Mouse (Mus musculus): ENCODE results near the gene Map3k19. TPM values are rescaled to one million over a fixed set of nuclear protein-coding genes. Genes with fewer than 3 reads are reported as not detected.

Map3k19 gene
- polyA plus RNA-seq, 1 experiment from 2014 or later: 0.65 TPM

GRCm38 (mm10) chr1:127793459-127793858, 61.4 kb downstream of the Map3k19 start:
- Histone ChIP-seq H3K4me3 (no peak overlapping the region), H3K4me1 (replicated peaks) (no peaks in the 10 kb centered on the region), H3K36me3 (peaks cover 21% of the 10 kb centered on the region), H3K4me2 (no peak overlapping the region), H3K27ac (no peak overlapping the region), H3K9ac (no peak overlapping the region), H3K27me3 (no peaks in the 10 kb centered on the region), H3K9me3 (no peaks in the 10 kb centered on the region)
- WGBS: 94% methylated on average over 1 of the region's 1 CpGs
- ATAC-seq (ENCODE audit: low FRiP score): no peak

GRCm38 (mm10) chr1:127788943-127789342, 65.9 kb downstream of the Map3k19 start:
- WGBS: 86% methylated on average over 6 of the region's 6 CpGs
- ATAC-seq (ENCODE audit: low FRiP score): no peak
- H3K27ac ChIP-seq: no peak overlapping the region

GRCm38 (mm10) chr1:127785882-127786281, 68.9 kb downstream of the Map3k19 start:
- Histone ChIP-seq H3K9me3 (no peaks in the 10 kb centered on the region), H3K27me3 (no peaks in the 10 kb centered on the region), H3K36me3 (no peaks in the 10 kb centered on the region), H3K4me3 (no peak overlapping the region), H3K27ac (no peak overlapping the region), H3K4me2 (no peak overlapping the region), H3K9ac (no peak overlapping the region), H3K4me1 (replicated peaks) (peaks cover 28% of the 10 kb centered on the region)
- 69% methylated on average over 1 of the region's 1 CpGs for WGBS
- no peak for ATAC-seq (ENCODE audit: low FRiP score)

More at GRCm38 (mm10) chr1:127788943-127789342, 65.9 kb downstream of the Map3k19 start:
- H3K27me3 ChIP-seq: no peaks in the 10 kb centered on the region
- 0 out of 2 replicates have a peak, but pooled peaks cover 2% of the 10 kb centered on the region for H3K4me1 ChIP-seq (replicated peaks)
- H3K36me3 ChIP-seq: peaks cover 10% of the 10 kb centered on the region
- no peak overlapping the region for H3K4me2 ChIP-seq
- no peak overlapping the region for H3K9ac ChIP-seq
- no peaks in the 10 kb centered on the region for H3K9me3 ChIP-seq
- no peak overlapping the region for H3K4me3 ChIP-seq

- no peak overlapping the region for H3K4me3 ChIP-seq
- peaks cover 45% of the 10 kb centered on the region for H3K4me1 ChIP-seq (replicated peaks)
- H3K4me2 ChIP-seq: no peak overlapping the region
Observed at GRCm38 (mm10) chr1:127783862-127784261, 71.0 kb downstream of the Map3k19 start.

GRCm38 (mm10) chr1:127780849-127781248, 74.0 kb downstream of the Map3k19 start:
- Histone ChIP-seq H3K27me3 (no peaks in the 10 kb centered on the region), H3K4me1 (replicated peaks) (peaks cover 67% of the 10 kb centered on the region), H3K4me2 (no peak overlapping the region), H3K36me3 (0 out of 2 replicates have a peak, but pooled peaks cover 3% of the 10 kb centered on the region), H3K9ac (no peak overlapping the region), H3K4me3 (no peak overlapping the region), H3K27ac (no peak overlapping the region), H3K9me3 (no peaks in the 10 kb centered on the region)
- no peak for ATAC-seq (ENCODE audit: low FRiP score)
- 70% methylated on average over 2 of the region's 2 CpGs for WGBS

More at GRCm38 (mm10) chr1:127783862-127784261, 71.0 kb downstream of the Map3k19 start:
- H3K36me3 ChIP-seq: no peaks in the 10 kb centered on the region
- no peak overlapping the region for H3K27ac ChIP-seq
- H3K9me3 ChIP-seq: no peaks in the 10 kb centered on the region
- H3K27me3 ChIP-seq: no peaks in the 10 kb centered on the region
- H3K9ac ChIP-seq: no peak overlapping the region
- no peak for ATAC-seq (ENCODE audit: low FRiP score)

GRCm38 (mm10) chr1:127780142-127780541, 74.7 kb downstream of the Map3k19 start:
- no peak overlapping the region for H3K27ac ChIP-seq
- H3K9me3 ChIP-seq: no peaks in the 10 kb centered on the region
- no peak overlapping the region for H3K4me3 ChIP-seq
- WGBS: 34% methylated on average over 3 of the region's 3 CpGs
- no peak for ATAC-seq (ENCODE audit: low FRiP score)
- H3K4me1 ChIP-seq (replicated peaks): peaks cover 69% of the 10 kb centered on the region
- no peaks in the 10 kb centered on the region for H3K27me3 ChIP-seq
- H3K4me2 ChIP-seq: no peak overlapping the region
- H3K36me3 ChIP-seq: 0 out of 2 replicates have a peak, but pooled peaks cover 3% of the 10 kb centered on the region
- H3K9ac ChIP-seq: no peak overlapping the region

- Histone ChIP-seq H3K4me1 (replicated peaks) (peaks cover 69% of the 10 kb centered on the region), H3K4me3 (no peak overlapping the region), H3K9ac (no peak overlapping the region), H3K9me3 (no peaks in the 10 kb centered on the region), H3K27ac (no peak overlapping the region), H3K4me2 (no peak overlapping the region), H3K36me3 (0 out of 2 replicates have a peak, but pooled peaks cover 3% of the 10 kb centered on the region), H3K27me3 (no peaks in the 10 kb centered on the region)
- 89% methylated on average over 3 of the region's 3 CpGs for WGBS
- no peak for ATAC-seq (ENCODE audit: low FRiP score)
Observed at GRCm38 (mm10) chr1:127778611-127779010, 76.2 kb downstream of the Map3k19 start.

- H3K9me3 ChIP-seq: no peaks in the 10 kb centered on the region
- H3K27me3 ChIP-seq: no peaks in the 10 kb centered on the region
- H3K9ac ChIP-seq: no peak overlapping the region
- H3K27ac ChIP-seq: no peak overlapping the region
- peak overlapping the region; percentile 84 for H3K4me2 ChIP-seq
- H3K36me3 ChIP-seq: 0 out of 2 replicates have a peak, but pooled peaks cover 3% of the 10 kb centered on the region
- WGBS: 78% methylated on average over 6 of the region's 6 CpGs
- ATAC-seq (ENCODE audit: low FRiP score): no peak
- peaks cover 59% of the 10 kb centered on the region for H3K4me1 ChIP-seq (replicated peaks)
- peak overlapping the region; percentile 0; the same call in 1 of the 2 replicates for H3K4me3 ChIP-seq
Observed at GRCm38 (mm10) chr1:127776246-127776645, 78.6 kb downstream of the Map3k19 start.

GRCm38 (mm10) chr1:127775206-127775720, 79.6 kb downstream of the Map3k19 start:
- WGBS: 12% methylated on average over 10 of the region's 10 CpGs
- Histone ChIP-seq H3K4me3 (peak overlapping the region; percentile 92), H3K27me3 (no peaks in the 10 kb centered on the region), H3K4me1 (replicated peaks) (peaks cover 52% of the 10 kb centered on the region), H3K36me3 (0 out of 2 replicates have a peak, but pooled peaks cover 3% of the 10 kb centered on the region), H3K9me3 (no peaks in the 10 kb centered on the region), H3K4me2 (peak overlapping the region; percentile 84), H3K27ac (no peak overlapping the region), H3K9ac (peak overlapping the region; percentile 91)
- no peak for ATAC-seq (ENCODE audit: low FRiP score)

GRCm38 (mm10) chr1:127774501-127774880, 80.3 kb downstream of the Map3k19 start:
- Histone ChIP-seq H3K4me1 (replicated peaks) (peaks cover 45% of the 10 kb centered on the region), H3K9ac (peak overlapping the region; percentile 91), H3K27ac (peak overlapping the region; percentile 95), H3K36me3 (0 out of 2 replicates have a peak, but pooled peaks cover 3% of the 10 kb centered on the region), H3K27me3 (no peaks in the 10 kb centered on the region), H3K9me3 (no peaks in the 10 kb centered on the region), H3K4me2 (peak overlapping the region; percentile 84), H3K4me3 (peak overlapping the region; percentile 92)
- under 1% methylated on average over 31 of the region's 31 CpGs for WGBS
- no peak; the same call in 1 of the 2 replicates for ATAC-seq (ENCODE audit: low FRiP score)

- under 1% methylated on average over 63 of the region's 63 CpGs for WGBS
Observed at GRCm38 (mm10) chr1:127773803-127774500, 80.9 kb downstream of the Map3k19 start, which contains the start of gene Ccnt2. Gene Ccnt2 (plus strand): TSS chr1:127774164.

GRCm38 (mm10) chr1:127773198-127773802, 81.5 kb downstream of the Map3k19 start:
- H3K27me3 ChIP-seq: no peaks in the 10 kb centered on the region
- H3K27ac ChIP-seq: peak overlapping the region; percentile 84
- H3K4me1 ChIP-seq (replicated peaks): peaks cover 35% of the 10 kb centered on the region
- H3K9me3 ChIP-seq: no peaks in the 10 kb centered on the region
- WGBS: 2% methylated on average over 14 of the region's 14 CpGs
- H3K4me3 ChIP-seq: peak overlapping the region; percentile 92
- H3K9ac ChIP-seq: peak overlapping the region; percentile 67
- H3K4me2 ChIP-seq: peak overlapping the region; percentile 69
- no peaks in the 10 kb centered on the region for H3K36me3 ChIP-seq
- peak; percentile 62 for ATAC-seq (ENCODE audit: low FRiP score)

More at GRCm38 (mm10) chr1:127773803-127774500, 80.9 kb downstream of the Map3k19 start, which contains the start of gene Ccnt2:
- ATAC-seq (ENCODE audit: low FRiP score): peak; percentile 98
- no peaks in the 10 kb centered on the region for H3K9me3 ChIP-seq
- peak within 1 kb of the TSS; percentile 92 for H3K4me3 ChIP-seq
- 0 out of 2 replicates have a peak, but pooled peaks cover 3% of the 10 kb centered on the region for H3K36me3 ChIP-seq
- H3K27ac ChIP-seq: peak within 1 kb of the TSS; percentile 95
- peaks cover 39% of the 10 kb centered on the region for H3K4me1 ChIP-seq (replicated peaks)
- H3K4me2 ChIP-seq: peak within 1 kb of the TSS; percentile 84
- no peaks in the 10 kb centered on the region for H3K27me3 ChIP-seq
- H3K9ac ChIP-seq: peak within 1 kb of the TSS; percentile 91

All from hindbrain, embryonic 13.5 days (tissue).